Mouse (Mus musculus) heart, postnatal 0 days (tissue): ENCODE results near the gene Sf3a1.

Experiments
- CTCF ChIP-seq: IDR thresholded peaks from 2 replicates; pipeline ENCODE4 v1.5.1; 2016; ENCODE audit warnings: antibody characterized with exemption, control low read depth, low read depth
- EP300 ChIP-seq: IDR thresholded peaks from 2 replicates; pipeline ENCODE4 v1.6.1; 2016; ENCODE audit warnings: antibody characterized with exemption, low read depth

DNA sequence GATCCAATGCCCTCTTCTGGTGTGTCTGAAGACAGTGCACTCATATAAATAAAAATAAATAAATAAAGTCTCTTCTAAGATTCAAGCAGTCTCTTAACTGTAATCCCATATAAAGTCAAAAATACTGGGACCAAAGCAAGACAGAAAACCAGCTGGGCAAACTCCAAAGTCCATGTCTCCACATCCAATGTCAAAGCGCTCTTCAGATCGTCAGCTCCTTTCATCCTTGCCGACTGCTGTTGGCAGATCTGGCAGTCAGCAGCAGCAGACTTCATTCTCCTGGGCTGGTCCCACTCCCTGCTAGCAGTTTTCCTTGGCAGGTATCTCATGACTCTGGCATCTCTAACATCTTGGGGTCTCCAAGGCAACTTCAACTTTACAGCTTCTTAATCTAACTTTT lies 1.5 kb upstream of the Sf3a1 start:
- no peak for TF ChIP-seq EP300
- TF ChIP-seq CTCF: no peak
